Mouse (Mus musculus) neural tube, embryonic 15.5 days (tissue): ENCODE data around the gene Usmg5. TPM values are rescaled to one million over a fixed set of nuclear protein-coding genes. Genes with fewer than 3 reads are reported as not detected.

Experiments used
- ATAC-seq: fragments of 200-750 bp; cut with Nextera tagmentation; 2 replicates; pipeline ENCODE4 v1.8.0; 2017; ENCODE audit warnings: mild to moderate bottlenecking, moderate TSS enrichment, moderate library complexity; ENCODE audit not compliant: low FRiP score
- H3K27ac ChIP-seq: fragments of 300-500 bp; sonication (generic); replicated peaks from 2 replicates; pipeline ENCODE4 v1.5.1; 2015; ENCODE audit warnings: mild to moderate bottlenecking, inconsistent platforms
- H3K27me3 ChIP-seq: fragments of 300-500 bp; sonication (generic); replicated peaks from 2 replicates; pipeline ENCODE4 v1.6.1; 2015; ENCODE audit warnings: inconsistent platforms
- H3K36me3 ChIP-seq: fragments of 300-500 bp; sonication (generic); 2 replicates; pipeline ENCODE4 v1.6.1; 2015; ENCODE audit warnings: inconsistent platforms
- H3K4me1 ChIP-seq: fragments of 300-500 bp; sonication (generic); 2 replicates; pipeline ENCODE4 v1.6.1; 2015; ENCODE audit warnings: inconsistent platforms
- H3K4me2 ChIP-seq: fragments of 300-500 bp; sonication (generic); 2 replicates; pipeline ENCODE4 v1.6.1; 2015; ENCODE audit warnings: inconsistent platforms, mild to moderate bottlenecking, moderate library complexity
- H3K4me3 ChIP-seq: fragments of 300-500 bp; sonication (generic); replicated peaks from 2 replicates; pipeline ENCODE4 v1.5.1; 2015; ENCODE audit warnings: mild to moderate bottlenecking, inconsistent platforms
- H3K9ac ChIP-seq: fragments of 300-500 bp; sonication (generic); replicated peaks from 2 replicates; pipeline ENCODE4 v1.6.1; 2015; ENCODE audit warnings: mild to moderate bottlenecking, inconsistent platforms
- H3K9me3 ChIP-seq: fragments of 300-500 bp; sonication (generic); replicated peaks from 2 replicates; pipeline ENCODE4 v1.6.1; 2016; ENCODE audit warnings: inconsistent platforms
- whole genome bisulfite sequencing: fragments of 180-500 bp; shearing (Covaris S2); methylation state at CpG from one replicate; pipeline ENCODE4 v1.1.7; 2015; ENCODE audit warnings: mixed read lengths; 5-methylcytosine and 5-hydroxymethylcytosine counted together
- polyA plus RNA-seq: library from polyadenylated mRNA; unstranded; fragments of >200 nt; fragmentation: Nextera tagmentation; extraction: Ambion mirVana; gene quantifications from 2 replicates; pipeline ENCODE4 v1.2.1, GENCODE M21; 2015

Usmg5 gene
- polyA plus RNA-seq, 1 experiment from 2014 or later: 1,925 TPM

GRCm38 (mm10) chr19:47052927-47053326, 37.5 kb downstream of the Usmg5 start:
- ATAC-seq: no peak
- H3K4me2 ChIP-seq: no peak overlapping the region

GRCm38 (mm10) chr19:47050271-47051032, 40.0 kb downstream of the Usmg5 start, which contains the start of gene Pcgf6:
TSS of gene Pcgf6 (minus strand) at chr19:47050906.
- Histone ChIP-seq H3K4me2 (peak within 1 kb of the TSS; percentile 57), H3K9ac (peak within 1 kb of the TSS; percentile 91), H3K36me3 (peaks cover 22% of the 10 kb centered on the region), H3K4me3 (peak within 1 kb of the TSS; percentile 91), H3K4me1 (peaks cover 19% of the 10 kb centered on the region), H3K9me3 (no peaks in the 10 kb centered on the region), H3K27me3 (no peaks in the 10 kb centered on the region), H3K27ac (peak within 1 kb of the TSS; percentile 93)
- peak; percentile 95 for ATAC-seq
- WGBS: under 1% methylated on average over 74 of the region's 75 CpGs

More at GRCm38 (mm10) chr19:47052927-47053326, 37.5 kb downstream of the Usmg5 start:
- Histone ChIP-seq H3K36me3 (no peaks in the 10 kb centered on the region), H3K27me3 (no peaks in the 10 kb centered on the region), H3K9ac (no peak overlapping the region), H3K27ac (no peak overlapping the region), H3K4me1 (peaks cover 19% of the 10 kb centered on the region), H3K4me3 (no peak overlapping the region), H3K9me3 (no peaks in the 10 kb centered on the region)
- 83% methylated on average over 4 of the region's 4 CpGs for WGBS

GRCm38 (mm10) chr19:47049840-47050239, 40.6 kb downstream of the Usmg5 start:
- Histone ChIP-seq H3K36me3 (peaks cover 26% of the 10 kb centered on the region), H3K4me3 (peak overlapping the region; percentile 91), H3K27me3 (no peaks in the 10 kb centered on the region), H3K27ac (peak overlapping the region; percentile 93), H3K9ac (peak overlapping the region; percentile 91), H3K4me1 (peaks cover 19% of the 10 kb centered on the region), H3K4me2 (peak overlapping the region; percentile 57), H3K9me3 (no peaks in the 10 kb centered on the region)
- 6% methylated on average over 7 of the region's 7 CpGs for WGBS
- peak; percentile 50 for ATAC-seq

- Histone ChIP-seq H3K9ac (no peak overlapping the region), H3K27ac (no peak overlapping the region), H3K4me1 (peaks cover 19% of the 10 kb centered on the region), H3K27me3 (no peaks in the 10 kb centered on the region), H3K36me3 (peaks cover 27% of the 10 kb centered on the region), H3K4me3 (0 out of 2 replicates have a peak overlapping the region, but pooled peaks have one; percentile 91), H3K4me2 (peak overlapping the region; percentile 57), H3K9me3 (no peaks in the 10 kb centered on the region)
- WGBS: 66% methylated on average over 4 of the region's 4 CpGs
- ATAC-seq: no peak
These were observed 41.4 kb downstream of the Usmg5 start for GRCm38 (mm10) chr19:47049061-47049460.

- peaks cover 19% of the 10 kb centered on the region for H3K4me1 ChIP-seq
- no peak overlapping the region for H3K4me3 ChIP-seq
- no peaks in the 10 kb centered on the region for H3K27me3 ChIP-seq
- H3K27ac ChIP-seq: no peak overlapping the region
- H3K9ac ChIP-seq: no peak overlapping the region
- H3K9me3 ChIP-seq: no peaks in the 10 kb centered on the region
- no peak for ATAC-seq
- no peak overlapping the region for H3K4me2 ChIP-seq
- H3K36me3 ChIP-seq: peaks cover 34% of the 10 kb centered on the region
- WGBS: 90% methylated on average over 13 of the region's 13 CpGs
These were observed 43.1 kb downstream of the Usmg5 start for GRCm38 (mm10) chr19:47047236-47047833.

- no peak overlapping the region for H3K4me2 ChIP-seq
- no peak overlapping the region for H3K9ac ChIP-seq
- 94% methylated on average over 1 of the region's 1 CpGs for WGBS
- no peak for ATAC-seq
- H3K4me1 ChIP-seq: peaks cover 19% of the 10 kb centered on the region
- no peak overlapping the region for H3K4me3 ChIP-seq
- H3K9me3 ChIP-seq: no peaks in the 10 kb centered on the region
- no peak overlapping the region for H3K27ac ChIP-seq
- no peaks in the 10 kb centered on the region for H3K27me3 ChIP-seq
- peaks cover 36% of the 10 kb centered on the region for H3K36me3 ChIP-seq
These were observed 44.1 kb downstream of the Usmg5 start for GRCm38 (mm10) chr19:47046343-47046742.

- no peak for ATAC-seq
- peaks cover 3% of the 10 kb centered on the region; the same call in 1 of the 2 replicates for H3K4me1 ChIP-seq
- 88% methylated on average over 3 of the region's 3 CpGs for WGBS
- H3K4me2 ChIP-seq: no peak overlapping the region
- no peak overlapping the region for H3K27ac ChIP-seq
- peaks cover 59% of the 10 kb centered on the region for H3K36me3 ChIP-seq
- H3K27me3 ChIP-seq: no peaks in the 10 kb centered on the region
- H3K9ac ChIP-seq: no peak overlapping the region
- H3K4me3 ChIP-seq: no peak overlapping the region
- no peaks in the 10 kb centered on the region for H3K9me3 ChIP-seq
These were observed 46.8 kb downstream of the Usmg5 start for GRCm38 (mm10) chr19:47043608-47044007.

- Histone ChIP-seq H3K27ac (no peak overlapping the region), H3K9ac (no peak overlapping the region), H3K4me1 (no peaks in the 10 kb centered on the region), H3K4me3 (no peak overlapping the region), H3K9me3 (no peaks in the 10 kb centered on the region), H3K36me3 (peaks cover 55% of the 10 kb centered on the region), H3K4me2 (no peak overlapping the region), H3K27me3 (no peaks in the 10 kb centered on the region)
- 91% methylated on average over 3 of the region's 3 CpGs for WGBS
- no peak for ATAC-seq
These were observed 49.5 kb downstream of the Usmg5 start for GRCm38 (mm10) chr19:47040720-47041473.

GRCm38 (mm10) chr19:47036596-47036995, 53.9 kb downstream of the Usmg5 start:
- no peak overlapping the region for H3K9ac ChIP-seq
- no peaks in the 10 kb centered on the region for H3K9me3 ChIP-seq
- 85% methylated on average over 3 of the region's 3 CpGs for WGBS
- H3K4me2 ChIP-seq: no peak overlapping the region
- H3K4me3 ChIP-seq: no peak overlapping the region
- no peaks in the 10 kb centered on the region for H3K27me3 ChIP-seq
- no peak overlapping the region for H3K27ac ChIP-seq
- no peak for ATAC-seq
- peaks cover 61% of the 10 kb centered on the region for H3K36me3 ChIP-seq
- H3K4me1 ChIP-seq: no peaks in the 10 kb centered on the region

GRCm38 (mm10) chr19:47034916-47035315, 55.5 kb downstream of the Usmg5 start:
- ATAC-seq: no peak
- Histone ChIP-seq H3K36me3 (peaks cover 46% of the 10 kb centered on the region), H3K9ac (no peak overlapping the region)

More at GRCm38 (mm10) chr19:47034916-47035315, 55.5 kb downstream of the Usmg5 start:
- Histone ChIP-seq H3K4me3 (no peak overlapping the region), H3K27ac (no peak overlapping the region), H3K4me2 (no peak overlapping the region), H3K4me1 (no peaks in the 10 kb centered on the region), H3K9me3 (no peaks in the 10 kb centered on the region), H3K27me3 (no peaks in the 10 kb centered on the region)
- WGBS: 94% methylated on average over 4 of the region's 4 CpGs
